Mouse (Mus musculus) CH12.LX (cell line): ENCODE data around the gene Ak9. TPM values are rescaled to one million over a fixed set of nuclear protein-coding genes. Genes with fewer than 3 reads are reported as not detected.

Source experiments
- DNase-seq: peaks from one replicate; pipeline ENCODE4 v3.0.0-alpha.2; 2013; ENCODE audit errors: extremely low read depth
- H3K27ac ChIP-seq: 2 replicates; pipeline ENCODE4 v1.5.1; 2012; ENCODE audit warnings: low read depth, mild to moderate bottlenecking, control low read depth, moderate library complexity; ENCODE audit not compliant: insufficient read depth
- H3K27me3 ChIP-seq: replicated peaks from 2 replicates; pipeline ENCODE3; 2012; ENCODE audit warnings: inconsistent platforms
- H3K36me3 ChIP-seq, 2 experiments: replicated peaks in 1 of 2; 2 replicates each; pipeline versions ENCODE3 to v1.6.1; 2012; ENCODE audit warnings: inconsistent platforms in 1 of 2, low read length in 1 of 2, mild to moderate bottlenecking in 1 of 2, mixed read lengths in 1 of 2, moderate library complexity in 1 of 2; ENCODE audit not compliant: control insufficient read depth in 1 of 2, insufficient read depth in 1 of 2
- H3K4me1 ChIP-seq, 2 experiments: 2 replicates each; pipeline ENCODE4 v1.6.1; 2012; ENCODE audit warnings: inconsistent platforms in 1 of 2, moderate library complexity in 1 of 2; ENCODE audit not compliant: insufficient read depth in 2 of 2, control insufficient read depth in 1 of 2
- H3K4me2 ChIP-seq: 2 replicates; pipeline ENCODE4 v1.6.1; 2012; ENCODE audit warnings: low read depth, mild to moderate bottlenecking, control low read depth; ENCODE audit not compliant: poor library complexity, insufficient read depth, severe bottlenecking
- H3K4me3 ChIP-seq, 3 experiments: fragments of 150-350 bp in 1 of 3; sonication (generic) in 1 of 3; replicated peaks in 1 of 3; 2 replicates each; pipeline versions ENCODE3 to v1.5.1; 2011 to 2012; ENCODE audit warnings: low read depth in 2 of 3, low read length in 2 of 3, mild to moderate bottlenecking in 2 of 3, moderate library complexity in 2 of 3, control low read depth in 1 of 3, improper control_type of control experiment in 1 of 3, inconsistent platforms in 1 of 3, mixed read lengths in 1 of 3; ENCODE audit not compliant: poor library complexity in 1 of 3
- H3K79me2 ChIP-seq: replicated peaks from 2 replicates; pipeline ENCODE4 v1.6.1; 2012; ENCODE audit warnings: mild to moderate bottlenecking, moderate library complexity; ENCODE audit not compliant: control insufficient read depth, poor library complexity, insufficient read depth, severe bottlenecking; ENCODE audit errors: extremely low read depth
- H3K9ac ChIP-seq: 2 replicates; pipeline ENCODE4 v1.6.1; 2012; ENCODE audit warnings: low read depth, mild to moderate bottlenecking, control low read depth, moderate library complexity; ENCODE audit not compliant: insufficient read depth
- H3K9me3 ChIP-seq: replicated peaks from 2 replicates; pipeline ENCODE3; 2012; ENCODE audit warnings: low read length, inconsistent platforms, mixed read lengths
- BHLHE40 ChIP-seq: IDR thresholded peaks from 2 replicates; pipeline ENCODE4 v1.6.1; 2011; ENCODE audit warnings: mild to moderate bottlenecking, low read depth, low read length, improper control_type of control experiment
- CHD1 ChIP-seq: IDR thresholded peaks from 2 replicates; pipeline ENCODE4 v1.6.1; 2012; ENCODE audit warnings: low read depth, low read length, improper control_type of control experiment, inconsistent platforms
- EP300 ChIP-seq: IDR thresholded peaks from 2 replicates; pipeline ENCODE4 v1.6.1; 2011; ENCODE audit warnings: low read length, improper control_type of control experiment
- JUN ChIP-seq: IDR thresholded peaks from 2 replicates; pipeline ENCODE4 v1.6.1; 2011; ENCODE audit warnings: low read depth, mild to moderate bottlenecking, low read length, improper control_type of control experiment, moderate library complexity; ENCODE audit not compliant: insufficient read depth
- MAZ ChIP-seq: IDR thresholded peaks from 2 replicates; pipeline ENCODE4 v1.6.1; 2012; ENCODE audit warnings: low read depth, mild to moderate bottlenecking, inconsistent platforms, low read length, improper control_type of control experiment, moderate library complexity
- MXI1 ChIP-seq: IDR thresholded peaks from 2 replicates; pipeline ENCODE4 v1.6.1; 2011; ENCODE audit warnings: mild to moderate bottlenecking, low read depth, low read length, improper control_type of control experiment
- MYC ChIP-seq: IDR thresholded peaks from 2 replicates; pipeline ENCODE4 v1.6.1; 2011; ENCODE audit warnings: low read depth, mild to moderate bottlenecking, improper control_type of control experiment, low read length
- NELFE ChIP-seq: IDR thresholded peaks from 2 replicates; pipeline ENCODE4 v1.6.1; 2011; ENCODE audit warnings: low read depth, low read length, improper control_type of control experiment
- PAX5 ChIP-seq: IDR thresholded peaks from 2 replicates; pipeline ENCODE4 v1.6.1; 2012; ENCODE audit warnings: low read length, inconsistent platforms, mixed read lengths
- POLR2A ChIP-seq: IDR thresholded peaks from 2 replicates; pipeline ENCODE4 v1.6.1; 2011; ENCODE audit warnings: low read depth, mild to moderate bottlenecking, improper control_type of control experiment, low read length
- POLR2AphosphoS2 ChIP-seq: IDR thresholded peaks from 2 replicates; pipeline ENCODE4 v1.6.1; 2011; ENCODE audit warnings: low read depth, low read length, improper control_type of control experiment
- RAD21 ChIP-seq: IDR thresholded peaks from 2 replicates; pipeline ENCODE4 v1.6.1; 2011; ENCODE audit warnings: low read depth, mild to moderate bottlenecking, low read length, improper control_type of control experiment, moderate library complexity
- RCOR1 ChIP-seq: conservative IDR thresholded peaks from 2 replicates; pipeline ENCODE4 v1.6.1; 2012; ENCODE audit warnings: low read depth, mild to moderate bottlenecking, inconsistent platforms, low read length, improper control_type of control experiment
- SIN3A ChIP-seq: IDR thresholded peaks from 2 replicates; pipeline ENCODE4 v1.6.1; 2012; ENCODE audit warnings: low read length, improper control_type of control experiment, inconsistent platforms
- SMC3 ChIP-seq: IDR thresholded peaks from 2 replicates; pipeline ENCODE4 v1.6.1; 2011; ENCODE audit warnings: low read depth, low read length, improper control_type of control experiment
- TBP ChIP-seq: conservative IDR thresholded peaks from 2 replicates; pipeline ENCODE4 v1.6.1; 2011; ENCODE audit warnings: low read depth, low read length, improper control_type of control experiment
- TCF12 ChIP-seq: IDR thresholded peaks from 2 replicates; pipeline ENCODE4 v1.6.1; 2014; ENCODE audit warnings: low read depth, mild to moderate bottlenecking, inconsistent platforms, low read length, improper control_type of control experiment
- USF1 ChIP-seq: IDR thresholded peaks from 2 replicates; pipeline ENCODE4 v1.6.1; 2014; ENCODE audit warnings: low read depth, mild to moderate bottlenecking, inconsistent platforms, low read length, improper control_type of control experiment
- USF2 ChIP-seq: conservative IDR thresholded peaks from 2 replicates; pipeline ENCODE4 v1.6.1; 2011; ENCODE audit warnings: low read depth, low read length, improper control_type of control experiment
- ZC3H11A ChIP-seq: IDR thresholded peaks from 2 replicates; pipeline ENCODE4 v1.6.1; 2012; ENCODE audit warnings: low read depth, mild to moderate bottlenecking, inconsistent platforms, low read length, improper control_type of control experiment
- ZNF384 ChIP-seq: IDR thresholded peaks from 2 replicates; pipeline ENCODE4 v1.6.1; 2012; ENCODE audit warnings: low read depth, low read length, improper control_type of control experiment, inconsistent platforms
- dilution Hi-C: fragments of 300-500 bp; cut with MboI; formaldehyde crosslinking; loops from 2 replicates; pipeline ENCODE4 v1.14.3; 2020; ENCODE audit warnings: low sequenced_read_pairs; ENCODE audit not compliant: extremely low pct_unique_long_range_greater_than_20kb, extremely low pct_ligation_motif_present
- in situ Hi-C: fragments of 300-500 bp; cut with MboI; formaldehyde crosslinking; loops from 3 replicates; pipeline ENCODE4 v1.14.3; 2019; ENCODE audit warnings: low sequenced_read_pairs, low pct_ligation_motif_present, low pct_unique_long_range_greater_than_20kb, mixed read lengths
- polyA plus RNA-seq: library from polyadenylated mRNA; unstranded; fragments of >175 nt; gene quantifications from 2 replicates; pipeline ENCODE4 v1.2.1, GENCODE M21; 2012; ENCODE audit warnings: low read depth; ENCODE audit not compliant: insufficient read length
- total RNA-seq, 2 experiments: library from RNA; depleted of rRNA; stranded (reverse); fragments of 300-350 nt in 1 of 2; fragments of >200 nt in 1 of 2; gene quantifications; 2 replicates each; pipeline ENCODE4 v1.2.3; 2012 to 2014

Ak9 gene
- total and polyA plus RNA-seq, 3 experiments, result 0.04 to 0.11 (median 0.07) TPM

DNA sequence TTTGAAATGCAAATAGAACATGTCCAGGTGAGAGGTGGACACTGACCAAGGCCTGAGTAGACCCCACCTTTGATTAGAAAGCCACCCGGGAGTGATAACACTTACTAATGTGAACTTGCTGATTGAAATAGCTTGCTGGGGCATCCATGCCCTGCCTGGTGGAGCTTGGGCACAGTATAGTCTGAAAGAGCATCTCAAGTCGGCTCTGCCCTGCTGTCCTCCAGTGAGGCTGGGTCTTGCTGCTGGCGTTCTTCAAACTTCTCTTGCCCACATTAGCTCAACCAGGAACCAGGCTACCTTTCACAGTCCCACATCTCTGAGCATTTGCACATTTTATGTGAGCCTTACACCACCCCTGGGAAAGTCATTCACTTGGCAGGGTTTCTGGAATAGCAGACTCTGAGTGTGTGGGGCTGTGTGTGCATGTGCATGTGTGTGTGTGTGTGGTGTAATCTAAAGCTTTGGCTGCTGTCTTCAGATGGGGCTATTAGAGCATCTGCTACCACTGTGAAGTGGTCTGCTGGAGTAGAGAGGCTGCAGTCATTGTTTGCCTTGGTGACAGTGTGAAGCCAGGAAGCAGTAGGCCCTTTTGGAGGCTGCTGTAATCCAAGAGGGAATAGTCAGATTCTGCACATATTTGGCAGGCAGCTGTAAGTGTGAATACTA is 157.4 kb downstream of the Ak9 start:
- dilution Hi-C loops, result no loop called here
- in situ Hi-C loops, result no loop called here
- TF ChIP-seq PAX5, result no peak
- TF ChIP-seq USF2, result no peak
- no peak for TF ChIP-seq BHLHE40
- TF ChIP-seq NELFE, result no peak
- no peak for TF ChIP-seq RCOR1
- no peak for TF ChIP-seq TBP
- Histone ChIP-seq H3K4me2 (no peak overlapping the region), H3K4me1 (peaks cover 0 to 9% of the 10 kb centered on the region in 2 experiments; a peak in 2 of 4 replicates), H3K4me3 (no peak overlapping the region), H3K27ac (no peak overlapping the region), H3K27me3 (no peaks in the 10 kb centered on the region), H3K79me2 (no peaks in the 10 kb centered on the region), H3K36me3 (peaks cover 45 to 78% of the 10 kb centered on the region in 2 experiments), H3K9ac (no peak overlapping the region), H3K9me3 (no peaks in the 10 kb centered on the region)
- no peak for DNase-seq

- Histone ChIP-seq H3K4me2 (no peak overlapping the region), H3K79me2 (no peaks in the 10 kb centered on the region), H3K9ac (no peak overlapping the region), H3K27ac (no peak overlapping the region), H3K36me3 (peaks cover 28 to 69% of the 10 kb centered on the region in 2 experiments), H3K4me3 (no peak overlapping the region), H3K9me3 (no peaks in the 10 kb centered on the region), H3K27me3 (no peaks in the 10 kb centered on the region)
- dilution Hi-C loops, result no loop called here
- TF ChIP-seq SMC3 (no peak), USF1 (no peak)
- TF ChIP-seq, all 38 proteins: peak for 0
- in situ Hi-C loops, result no loop called here
- H3K4me1 ChIP-seq, result peaks cover 0 to 9% of the 10 kb centered on the region in 2 experiments; a peak in 2 of 4 replicates
- no peak for DNase-seq
Observed at GRCm38 (mm10) chr10:41464401-41464955, 160.7 kb downstream of the Ak9 start.

- Histone ChIP-seq H3K27ac (no peak overlapping the region), H3K9ac (no peak overlapping the region), H3K4me3 (no peak overlapping the region), H3K9me3 (no peaks in the 10 kb centered on the region), H3K79me2 (no peaks in the 10 kb centered on the region), H3K36me3 (peaks cover 13 to 41% of the 10 kb centered on the region in 2 experiments), H3K4me1 (peaks cover 6 to 18% of the 10 kb centered on the region in 2 experiments), H3K4me2 (no peak overlapping the region), H3K27me3 (no peaks in the 10 kb centered on the region)
- dilution Hi-C loops, result no loop called here
- in situ Hi-C loops, result no loop called here
- no peak for TF ChIP-seq NELFE
- TF ChIP-seq SIN3A, result no peak
- TF ChIP-seq EP300, result no peak
- no peak for TF ChIP-seq JUN
- TF ChIP-seq MYC, result no peak
- no peak for TF ChIP-seq TCF12
- TF ChIP-seq USF2, result no peak
- no peak for TF ChIP-seq RAD21
- no peak for TF ChIP-seq ZNF384
- no peak for TF ChIP-seq USF1
- TF ChIP-seq PAX5, result no peak
- TF ChIP-seq CHD1, result no peak
- TF ChIP-seq MAZ, result no peak
- no peak for TF ChIP-seq POLR2A
- no peak for TF ChIP-seq MXI1
- TF ChIP-seq POLR2AphosphoS2, result no peak
- TF ChIP-seq ZC3H11A, result no peak
- no peak for DNase-seq
Observed at GRCm38 (mm10) chr10:41467325-41467724, 163.5 kb downstream of the Ak9 start.
